In the genomic region with DNA sequence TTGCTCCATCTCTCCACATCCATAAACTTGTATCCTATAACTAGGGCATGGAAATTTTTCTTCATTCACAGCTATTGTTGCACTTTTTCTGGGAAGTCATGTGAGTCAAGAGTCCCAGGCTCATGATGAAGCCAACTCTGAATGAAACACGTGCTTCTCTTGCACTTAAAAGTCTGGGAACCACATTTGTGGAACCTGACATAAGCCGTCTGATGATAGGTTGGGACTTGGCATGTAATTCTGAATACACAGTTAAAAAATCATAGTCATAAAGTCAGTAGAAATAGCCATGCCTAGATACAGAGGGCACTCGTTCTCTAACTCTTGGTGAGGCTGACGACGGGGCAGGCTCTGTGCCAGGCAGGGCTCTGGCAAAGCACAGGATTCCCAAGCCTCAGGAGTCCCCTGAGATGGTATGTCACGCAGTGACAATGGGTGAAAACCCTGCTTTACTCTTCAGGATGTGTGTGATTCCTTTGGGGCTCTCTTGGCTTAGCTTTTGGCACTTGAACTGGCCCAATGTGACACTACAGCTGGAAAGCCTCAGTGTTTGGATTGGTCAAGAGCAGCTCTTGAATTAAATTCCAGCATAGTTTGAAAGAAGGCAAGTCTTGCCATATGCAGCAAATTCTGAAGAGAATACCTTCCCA, we compare ENCODE assay signal across 14 mouse cellular contexts. TPM values are rescaled to one million over a fixed set of nuclear protein-coding genes. Genes with fewer than 3 reads are reported as not detected.
A peak's percentile ranks its signal among the peaks of the same experiment; 100 is the strongest.
DNase-seq lines count a peak whose midpoint lies in the region; ATAC-seq and TF ChIP-seq lines count a peak whose summit lies in the region.
"Had no signal": no experiment of that assay in that cellular context is flagged by ENCODE, and none has a peak within 500 bp of the region (broad histone marks: within the 10 kb centered on the region; RNA-seq: fewer than 3 reads in every experiment).

No protein-coding gene starts in this region.

- 76% methylated on average over 6 of the region's 6 CpGs for WGBS in kidney, adult 2 months
- 29% methylated on average over 6 of the region's 6 CpGs for WGBS in heart, embryonic 15.5 days
- 41% methylated on average over 6 of the region's 6 CpGs for WGBS in lung, postnatal 0 days
- 71% methylated on average over 6 of the region's 6 CpGs for WGBS in intestine, postnatal 0 days

- TF ChIP-seq CTCF in kidney, adult 2 months (conservative IDR thresholded peaks at IDR 0.05; ENCODE audit: insufficient read depth, insufficient read length, low read depth, low read length) = no peak
- no peak for TF ChIP-seq CTCF in lung, postnatal 0 days (IDR thresholded peaks at IDR 0.05)
- no peak for TF ChIP-seq CTCF in intestine, postnatal 0 days (IDR thresholded peaks at IDR 0.05; ENCODE audit: low read depth)

- peak; percentile 33 to 49 for DNase-seq in kidney, postnatal 4 days
- no peak for DNase-seq in kidney, adult 2 months
- peak; percentile 23 for DNase-seq in gastrocnemius, postnatal 10 days
- DNase-seq in lung, postnatal 0 days (ENCODE audit: low spot score) = peak; percentile 68
- no peak for DNase-seq in left cerebral cortex, postnatal 14 days (ENCODE audit: low spot score in 2 of 2)
- DNase-seq: layer of hippocampus, postnatal 36 days had no signal

- no peaks in the 10 kb centered on the region for H3K27me3 ChIP-seq in kidney, adult 2 months (replicated peaks; ENCODE audit: control insufficient read depth, insufficient read depth, low read length)
- no peaks in the 10 kb centered on the region for H3K27me3 ChIP-seq in heart, embryonic 15.5 days
- H3K27me3 ChIP-seq in lung, postnatal 0 days (replicated peaks; ENCODE audit: insufficient read depth, low read length) = no peaks in the 10 kb centered on the region
- no peaks in the 10 kb centered on the region for H3K27me3 ChIP-seq in intestine, postnatal 0 days (replicated peaks; ENCODE audit: control insufficient read depth, insufficient read depth, low read length)
- H3K27me3 ChIP-seq: liver, embryonic 12.5 days; midbrain, embryonic 12.5 days; neural tube, embryonic 12.5 days; stomach, embryonic 15.5 days had no signal

- TF ChIP-seq EP300 in lung, postnatal 0 days (IDR thresholded peaks at IDR 0.05) = 0 out of 2 replicates have a peak, but pooled peaks have one; percentile 21

- TF ChIP-seq POLR2A in kidney, adult 2 months (IDR thresholded peaks at IDR 0.05; ENCODE audit: low read depth, low read length) = no peak

- H3K4me2 ChIP-seq in heart, embryonic 15.5 days = no peak overlapping the region
- no peak overlapping the region for H3K4me2 ChIP-seq in lung, postnatal 0 days (replicated peaks; ENCODE audit: low read depth, low read length)
- H3K4me2 ChIP-seq in intestine, postnatal 0 days (replicated peaks; ENCODE audit: low read depth) = no peak overlapping the region
- H3K4me2 ChIP-seq: liver, embryonic 12.5 days; midbrain, embryonic 12.5 days; neural tube, embryonic 12.5 days; stomach, embryonic 15.5 days had no signal

- no peak overlapping the region for H3K4me3 ChIP-seq in kidney, adult 2 months (ENCODE audit: insufficient read depth, low read depth, low read length)
- H3K4me3 ChIP-seq in heart, embryonic 15.5 days = no peak overlapping the region
- H3K4me3 ChIP-seq in lung, postnatal 0 days (ENCODE audit: low read depth, low read length) = no peak overlapping the region
- H3K4me3 ChIP-seq in intestine, postnatal 0 days (ENCODE audit: low read depth, low read length) = no peak overlapping the region
- H3K4me3 ChIP-seq: liver, embryonic 12.5 days; midbrain, embryonic 12.5 days; neural tube, embryonic 12.5 days; stomach, embryonic 15.5 days had no signal

- H3K9me3 ChIP-seq in heart, embryonic 15.5 days (replicated peaks) = no peaks in the 10 kb centered on the region
- no peaks in the 10 kb centered on the region for H3K9me3 ChIP-seq in lung, postnatal 0 days (ENCODE audit: low read length)
- H3K9me3 ChIP-seq in intestine, postnatal 0 days (ENCODE audit: control insufficient read depth) = no peaks in the 10 kb centered on the region
- H3K9me3 ChIP-seq: liver, embryonic 12.5 days; midbrain, embryonic 12.5 days; neural tube, embryonic 12.5 days; stomach, embryonic 15.5 days had no signal

- intact Hi-C loops in left cerebral cortex, postnatal 14 days (cut with DNase I) = no loop called here

- H3K36me3 ChIP-seq in kidney, adult 2 months (ENCODE audit: control insufficient read depth, insufficient read depth, low read length) = no peaks in the 10 kb centered on the region
- no peaks in the 10 kb centered on the region for H3K36me3 ChIP-seq in heart, embryonic 15.5 days
- H3K36me3 ChIP-seq in lung, postnatal 0 days (ENCODE audit: insufficient read depth, low read length) = no peaks in the 10 kb centered on the region
- H3K36me3 ChIP-seq in intestine, postnatal 0 days (ENCODE audit: control insufficient read depth, insufficient read depth) = no peaks in the 10 kb centered on the region
- H3K36me3 ChIP-seq: liver, embryonic 12.5 days; midbrain, embryonic 12.5 days; neural tube, embryonic 12.5 days; stomach, embryonic 15.5 days had no signal

- ATAC-seq in heart, embryonic 15.5 days (replicated peaks; ENCODE audit: insufficient number of reproducible peaks, insufficient read depth, low FRiP score, low read depth) = peak; percentile 59; the same call in 1 of the 2 replicates
- peak; percentile 87 for ATAC-seq in lung, postnatal 0 days
- no peak for ATAC-seq in inflammation-experienced regulatory T-cells, adult 6 months
- ATAC-seq in intestine, postnatal 0 days = no peak
- ATAC-seq: liver, embryonic 12.5 days had no signal

- H3K9ac ChIP-seq in heart, embryonic 15.5 days = no peak overlapping the region
- H3K9ac ChIP-seq in lung, postnatal 0 days (replicated peaks; ENCODE audit: low read depth) = no peak overlapping the region
- H3K9ac ChIP-seq in intestine, postnatal 0 days (ENCODE audit: low read depth, low read length) = no peak overlapping the region
- H3K9ac ChIP-seq: liver, embryonic 12.5 days; midbrain, embryonic 12.5 days; neural tube, embryonic 12.5 days; stomach, embryonic 15.5 days had no signal

- H3K27ac ChIP-seq in kidney, adult 2 months (ENCODE audit: insufficient read depth, low read depth, low read length) = no peak overlapping the region
- H3K27ac ChIP-seq in heart, embryonic 15.5 days = peak overlapping the region; percentile 70
- peak overlapping the region; percentile 4; the same call in 1 of the 2 replicates for H3K27ac ChIP-seq in lung, postnatal 0 days (ENCODE audit: low read length)
- no peak overlapping the region for H3K27ac ChIP-seq in intestine, postnatal 0 days (ENCODE audit: low read depth, low read length)
- H3K27ac ChIP-seq: liver, embryonic 12.5 days; midbrain, embryonic 12.5 days; neural tube, embryonic 12.5 days; stomach, embryonic 15.5 days had no signal

- no peaks in the 10 kb centered on the region for H3K4me1 ChIP-seq in kidney, adult 2 months (ENCODE audit: control insufficient read depth, insufficient read depth, low read length)
- peaks cover 28% of the 10 kb centered on the region for H3K4me1 ChIP-seq in heart, embryonic 15.5 days (replicated peaks)
- H3K4me1 ChIP-seq in lung, postnatal 0 days (ENCODE audit: insufficient read depth, low read depth, low read length) = peaks cover 5% of the 10 kb centered on the region; the same call in 1 of the 2 replicates
- H3K4me1 ChIP-seq in intestine, postnatal 0 days (replicated peaks; ENCODE audit: control insufficient read depth, insufficient read depth, low read length) = no peaks in the 10 kb centered on the region
- H3K4me1 ChIP-seq: liver, embryonic 12.5 days; midbrain, embryonic 12.5 days; neural tube, embryonic 12.5 days; stomach, embryonic 15.5 days had no signal

RNA-seq across cellular contexts. Expression of gene Gm11096, which starts 50.8 kb away (rescaled TPM):
- not detected in 2 replicates for polyA plus RNA-seq in kidney, adult 2 months (2012; rRNA removed)
- not detected for total RNA-seq in gastrocnemius, postnatal 10 days (2021)
- not detected in 2 replicates for polyA plus RNA-seq in heart, embryonic 15.5 days (2015; fragmentation: Nextera tagmentation; extraction: Ambion mirVana)
- not detected in 2 replicates for polyA plus RNA-seq in lung, postnatal 0 days (2015; fragmentation: Nextera tagmentation; extraction: Ambion mirVana)
- polyA plus RNA-seq in inflammation-experienced regulatory T-cells, adult 6 months (2017; shearing (Covaris generic)) = not detected
- not detected in 2 replicates for polyA plus RNA-seq in intestine, postnatal 0 days (2015; fragmentation: Nextera tagmentation; extraction: Ambion mirVana)
- not detected for total RNA-seq in left cerebral cortex, postnatal 14 days (2021)
- total RNA-seq: layer of hippocampus, postnatal 36 days had no signal
- polyA plus RNA-seq: embryonic facial prominence, embryonic 14.5 days; liver, embryonic 12.5 days; midbrain, embryonic 12.5 days; neural tube, embryonic 12.5 days; stomach, embryonic 15.5 days had no signal

Comparison
In these comparisons a context has a peak if more than half of its experiments do, and no peak if none do; other contexts are left out.
1. DNase-seq: peak in kidney, postnatal 4 days (2 of 2), gastrocnemius, postnatal 10 days (single experiment) and lung, postnatal 0 days (single experiment); none in kidney, adult 2 months (single experiment) and left cerebral cortex, postnatal 14 days (0 of 2).
2. H3K27ac ChIP-seq: peak in heart, embryonic 15.5 days (single experiment) and lung, postnatal 0 days (single experiment); none in kidney, adult 2 months (single experiment) and intestine, postnatal 0 days (single experiment).
3. ATAC-seq: peak in heart, embryonic 15.5 days (single experiment) and lung, postnatal 0 days (single experiment); none in inflammation-experienced regulatory T-cells, adult 6 months (single experiment) and intestine, postnatal 0 days (single experiment).